Mouse (Mus musculus) megakaryocyte, embryonic 14.5 days (primary cell): ENCODE data around the gene Timp3.

Experiments used
- FLI1 ChIP-seq: IDR thresholded peaks from 2 replicates; pipeline ENCODE4 v1.6.1; 2012; ENCODE audit warnings: low read length, inconsistent platforms, mixed read lengths
- GATA1 ChIP-seq: IDR thresholded peaks from 3 replicates; pipeline ENCODE4 v1.6.1; 2012; ENCODE audit warnings: mixed read lengths, low read length, inconsistent platforms, borderline replicate concordance

GRCm38 (mm10) chr10:86342151-86342550 lies 42.0 kb downstream of the Timp3 start:
- no peak for TF ChIP-seq GATA1
- no peak for TF ChIP-seq FLI1
